Mouse (Mus musculus): ENCODE measurements around the gene Inka1. TPM values are rescaled to one million over a fixed set of nuclear protein-coding genes. Genes with fewer than 3 reads are reported as not detected.

The Inka1 gene
- polyA plus RNA-seq (2017; shearing (Covaris generic)), result 1.9 TPM

GRCm38 (mm10) chr9:107985131-107986119 is at the start of gene Inka1:
Inka1 (minus strand) TSS chr9:107985879.

GRCm38 (mm10) chr9:108001922-108002770 is 16.5 kb upstream of the Inka1 start, which contains the start of gene Ip6k1:
Ip6k1 (plus strand) TSS chr9:108002501.

GRCm38 (mm10) chr9:107996049-107996448 is 10.4 kb upstream of the Inka1 start, which contains the start of gene Gm20662:
Gm20662 (plus strand) TSS chr9:107996349.

GRCm38 (mm10) chr9:107992197-107992596 is 6.5 kb upstream of the Inka1 start, which contains the start of gene Cdhr4:
Cdhr4 (plus strand) TSS chr9:107992497.

GRCm38 (mm10) chr9:107982681-107983346 is 2.9 kb downstream of the Inka1 start, which contains the start of gene Gm20661:
Gm20661 (plus strand) TSS chr9:107983058.

GRCm38 (mm10) chr9:107975399-107976386 is 10.0 kb downstream of the Inka1 start, which contains the start of gene Uba7:
Uba7 (plus strand) TSS chr9:107975505.

GRCm38 (mm10) chr9:107949922-107950235 is 35.8 kb downstream of the Inka1 start, which contains the start of gene Traip:
Traip (plus strand) TSS chr9:107950136.

GRCm38 (mm10) chr9:107935374-107935773 is 50.3 kb downstream of the Inka1 start, which contains the start of gene Camkv:
Camkv (plus strand) TSS chr9:107935674.

Other genes with a start within 250 kb of the Inka1 start
- 311 TPM for gene Rbm5, start 214.9 kb downstream of the Inka1 start, polyA plus RNA-seq (2017; shearing (Covaris generic))
- 106 TPM for gene Rbm6, start 112.6 kb downstream of the Inka1 start, polyA plus RNA-seq (2017; shearing (Covaris generic))
- gene Mon1a, start 97.7 kb downstream of the Inka1 start, polyA plus RNA-seq (2017; shearing (Covaris generic)), result 24.3 TPM
- gene Mst1r, start 79.0 kb downstream of the Inka1 start, polyA plus RNA-seq (2017; shearing (Covaris generic)), result not detected
- gene Actl11, start 57.4 kb downstream of the Inka1 start, polyA plus RNA-seq (2017; shearing (Covaris generic)), result not detected
- 0.13 TPM for gene Camkv, start 50.2 kb downstream of the Inka1 start, polyA plus RNA-seq (2017; shearing (Covaris generic))
- gene Traip, start 35.7 kb downstream of the Inka1 start, polyA plus RNA-seq (2017; shearing (Covaris generic)), result 4.1 TPM
- gene Uba7, start 10.4 kb downstream of the Inka1 start, polyA plus RNA-seq (2017; shearing (Covaris generic)), result 260 TPM
- gene Gm20661, start 2.8 kb downstream of the Inka1 start, polyA plus RNA-seq (2017; shearing (Covaris generic)), result 0.25 TPM
- gene Cdhr4, start 6.6 kb upstream of the Inka1 start, polyA plus RNA-seq (2017; shearing (Covaris generic)), result 0.41 TPM
- gene Gm20662, start 10.5 kb upstream of the Inka1 start, polyA plus RNA-seq (2017; shearing (Covaris generic)), result not detected
- 143 TPM for gene Ip6k1, start 16.6 kb upstream of the Inka1 start, polyA plus RNA-seq (2017; shearing (Covaris generic))
- gene Gmppb, start 63.4 kb upstream of the Inka1 start, polyA plus RNA-seq (2017; shearing (Covaris generic)), result 35.5 TPM
- gene Amigo3, start 67.3 kb upstream of the Inka1 start, polyA plus RNA-seq (2017; shearing (Covaris generic)), result 4.6 TPM
- gene Mst1, start 94.6 kb upstream of the Inka1 start, polyA plus RNA-seq (2017; shearing (Covaris generic)), result 1.5 TPM
- 146 TPM for gene Rnf123, start 97.5 kb upstream of the Inka1 start, polyA plus RNA-seq (2017; shearing (Covaris generic))
- gene Apeh, start 108.7 kb upstream of the Inka1 start, polyA plus RNA-seq (2017; shearing (Covaris generic)), result 118 TPM
- gene Bsn, start 204.5 kb upstream of the Inka1 start, polyA plus RNA-seq (2017; shearing (Covaris generic)), result 0.56 TPM

Measured in CD4-positive, CD25-positive, alpha-beta regulatory T cell (primary cell).